Mouse (Mus musculus): ENCODE measurements around the gene Clcn3. TPM values are rescaled to one million over a fixed set of nuclear protein-coding genes. Genes with fewer than 3 reads are reported as not detected.

Gene Clcn3
- polyA plus RNA-seq, 1 experiment from 2014 or later = 37.5 TPM

- no peak overlapping the region for H3K4me2 ChIP-seq (ENCODE audit: low read depth)
- WGBS = 82% methylated on average over 2 of the region's 2 CpGs
- no peaks in the 10 kb centered on the region for H3K4me1 ChIP-seq (ENCODE audit: control insufficient read depth, insufficient read depth, low read length)
- ATAC-seq (ENCODE audit: insufficient read depth, low FRiP score, low TSS enrichment) (no peak), DNase-seq (ENCODE audit: low spot score) (no peak)
- no peaks in the 10 kb centered on the region for H3K36me3 ChIP-seq (ENCODE audit: control insufficient read depth, insufficient read depth, low read length)
- no peaks in the 10 kb centered on the region for H3K9me3 ChIP-seq (ENCODE audit: control insufficient read depth, low read length)
- no peak overlapping the region for H3K4me3 ChIP-seq (ENCODE audit: low read depth, low read length)
- no peaks in the 10 kb centered on the region for H3K27me3 ChIP-seq (ENCODE audit: control insufficient read depth, insufficient read depth, low read length)
- no peak overlapping the region for H3K27ac ChIP-seq (ENCODE audit: low read depth, low read length)
- H3K9ac ChIP-seq (ENCODE audit: low read length) = no peak overlapping the region
Measured at GRCm38 (mm10) chr8:60963931-60964330, 19.2 kb downstream of the Clcn3 start.

- 93% methylated on average over 3 of the region's 3 CpGs for WGBS
- Histone ChIP-seq H3K9ac (ENCODE audit: low read length) (no peak overlapping the region), H3K36me3 (ENCODE audit: control insufficient read depth, insufficient read depth, low read length) (no peaks in the 10 kb centered on the region), H3K4me2 (ENCODE audit: low read depth) (no peak overlapping the region), H3K27me3 (ENCODE audit: control insufficient read depth, insufficient read depth, low read length) (no peaks in the 10 kb centered on the region), H3K4me3 (ENCODE audit: low read depth, low read length) (no peak overlapping the region), H3K4me1 (ENCODE audit: control insufficient read depth, insufficient read depth, low read length) (no peaks in the 10 kb centered on the region), H3K9me3 (ENCODE audit: control insufficient read depth, low read length) (no peaks in the 10 kb centered on the region), H3K27ac (ENCODE audit: low read depth, low read length) (no peak overlapping the region)
- ATAC-seq (ENCODE audit: insufficient read depth, low FRiP score, low TSS enrichment) (no peak), DNase-seq (ENCODE audit: low spot score) (no peak)
Measured at GRCm38 (mm10) chr8:60962763-60963162, 20.3 kb downstream of the Clcn3 start.

GRCm38 (mm10) chr8:60956847-60957246 is 26.3 kb downstream of the Clcn3 start:
- H3K27ac ChIP-seq (ENCODE audit: low read depth, low read length) = no peak overlapping the region
- no peaks in the 10 kb centered on the region; the same call in 1 of the 2 replicates for H3K4me1 ChIP-seq (ENCODE audit: control insufficient read depth, insufficient read depth, low read length)
- no peaks in the 10 kb centered on the region for H3K27me3 ChIP-seq (ENCODE audit: control insufficient read depth, insufficient read depth, low read length)
- H3K4me2 ChIP-seq (ENCODE audit: low read depth) = no peak overlapping the region
- H3K9ac ChIP-seq (ENCODE audit: low read length) = no peak overlapping the region
- H3K4me3 ChIP-seq (ENCODE audit: low read depth, low read length) = no peak overlapping the region
- no peaks in the 10 kb centered on the region for H3K9me3 ChIP-seq (ENCODE audit: control insufficient read depth, low read length)
- no peak for ATAC-seq (ENCODE audit: insufficient read depth, low FRiP score, low TSS enrichment)
- no peaks in the 10 kb centered on the region for H3K36me3 ChIP-seq (ENCODE audit: control insufficient read depth, insufficient read depth, low read length)
- no peak for DNase-seq (ENCODE audit: low spot score)
- 94% methylated on average over 7 of the region's 7 CpGs for WGBS

- no peaks in the 10 kb centered on the region for H3K36me3 ChIP-seq (ENCODE audit: control insufficient read depth, insufficient read depth, low read length)
- DNase-seq (ENCODE audit: low spot score) (peak; percentile 79), ATAC-seq (ENCODE audit: insufficient read depth, low FRiP score, low TSS enrichment) (peak; percentile 93)
- peak overlapping the region; percentile 90 for H3K27ac ChIP-seq (ENCODE audit: low read depth, low read length)
- under 1% methylated on average over 15 of the region's 15 CpGs for WGBS
- H3K4me1 ChIP-seq (ENCODE audit: control insufficient read depth, insufficient read depth, low read length) = no peaks in the 10 kb centered on the region; the same call in 1 of the 2 replicates
- peak overlapping the region; percentile 33 for H3K9ac ChIP-seq (ENCODE audit: low read length)
- H3K27me3 ChIP-seq (ENCODE audit: control insufficient read depth, insufficient read depth, low read length) = no peaks in the 10 kb centered on the region
- H3K4me2 ChIP-seq (ENCODE audit: low read depth) = peak overlapping the region; percentile 48
- H3K4me3 ChIP-seq (ENCODE audit: low read depth, low read length) = peak overlapping the region; percentile 29
- no peaks in the 10 kb centered on the region for H3K9me3 ChIP-seq (ENCODE audit: control insufficient read depth, low read length)
Measured at GRCm38 (mm10) chr8:60954281-60955014, 28.7 kb downstream of the Clcn3 start.

- Histone ChIP-seq H3K4me3 (ENCODE audit: low read depth, low read length) (no peak overlapping the region), H3K4me2 (ENCODE audit: low read depth) (no peak overlapping the region), H3K36me3 (ENCODE audit: control insufficient read depth, insufficient read depth, low read length) (no peaks in the 10 kb centered on the region), H3K9me3 (ENCODE audit: control insufficient read depth, low read length) (no peaks in the 10 kb centered on the region), H3K27ac (ENCODE audit: low read depth, low read length) (no peak overlapping the region), H3K27me3 (ENCODE audit: control insufficient read depth, insufficient read depth, low read length) (no peaks in the 10 kb centered on the region), H3K9ac (ENCODE audit: low read length) (no peak overlapping the region), H3K4me1 (ENCODE audit: control insufficient read depth, insufficient read depth, low read length) (no peaks in the 10 kb centered on the region; the same call in 1 of the 2 replicates)
- DNase-seq (ENCODE audit: low spot score) (no peak), ATAC-seq (ENCODE audit: insufficient read depth, low FRiP score, low TSS enrichment) (no peak)
- 79% methylated on average over 5 of the region's 5 CpGs for whole genome bisulfite sequencing
Measured at GRCm38 (mm10) chr8:60952803-60953202, 30.3 kb downstream of the Clcn3 start.

GRCm38 (mm10) chr8:60951757-60952156 is 31.3 kb downstream of the Clcn3 start:
- no peak overlapping the region for H3K4me3 ChIP-seq (ENCODE audit: low read depth, low read length)
- no peak overlapping the region for H3K4me2 ChIP-seq (ENCODE audit: low read depth)
- H3K27ac ChIP-seq (ENCODE audit: low read depth, low read length) = no peak overlapping the region
- H3K9ac ChIP-seq (ENCODE audit: low read length) = no peak overlapping the region
- DNase-seq (ENCODE audit: low spot score) (no peak), ATAC-seq (ENCODE audit: insufficient read depth, low FRiP score, low TSS enrichment) (no peak)
- H3K36me3 ChIP-seq (ENCODE audit: control insufficient read depth, insufficient read depth, low read length) = no peaks in the 10 kb centered on the region
- no peaks in the 10 kb centered on the region; the same call in 1 of the 2 replicates for H3K4me1 ChIP-seq (ENCODE audit: control insufficient read depth, insufficient read depth, low read length)
- WGBS = 100% methylated on average over 1 of the region's 1 CpGs
- no peaks in the 10 kb centered on the region for H3K27me3 ChIP-seq (ENCODE audit: control insufficient read depth, insufficient read depth, low read length)
- H3K9me3 ChIP-seq (ENCODE audit: control insufficient read depth, low read length) = no peaks in the 10 kb centered on the region

- Histone ChIP-seq H3K9ac (ENCODE audit: low read length) (no peak overlapping the region), H3K4me3 (ENCODE audit: low read depth, low read length) (no peak overlapping the region), H3K36me3 (ENCODE audit: control insufficient read depth, insufficient read depth, low read length) (no peaks in the 10 kb centered on the region), H3K27ac (ENCODE audit: low read depth, low read length) (no peak overlapping the region), H3K9me3 (ENCODE audit: control insufficient read depth, low read length) (no peaks in the 10 kb centered on the region), H3K27me3 (ENCODE audit: control insufficient read depth, insufficient read depth, low read length) (no peaks in the 10 kb centered on the region), H3K4me1 (ENCODE audit: control insufficient read depth, insufficient read depth, low read length) (no peaks in the 10 kb centered on the region; the same call in 1 of the 2 replicates), H3K4me2 (ENCODE audit: low read depth) (no peak overlapping the region)
- DNase-seq (ENCODE audit: low spot score) (no peak), ATAC-seq (ENCODE audit: insufficient read depth, low FRiP score, low TSS enrichment) (no peak)
- WGBS = 78% methylated on average over 4 of the region's 4 CpGs
Measured at GRCm38 (mm10) chr8:60951271-60951670, 31.8 kb downstream of the Clcn3 start.

- Histone ChIP-seq H3K4me3 (ENCODE audit: low read depth, low read length) (no peak overlapping the region), H3K27me3 (ENCODE audit: control insufficient read depth, insufficient read depth, low read length) (no peaks in the 10 kb centered on the region), H3K4me2 (ENCODE audit: low read depth) (no peak overlapping the region), H3K36me3 (ENCODE audit: control insufficient read depth, insufficient read depth, low read length) (no peaks in the 10 kb centered on the region), H3K9me3 (ENCODE audit: control insufficient read depth, low read length) (no peaks in the 10 kb centered on the region), H3K27ac (ENCODE audit: low read depth, low read length) (no peak overlapping the region), H3K4me1 (ENCODE audit: control insufficient read depth, insufficient read depth, low read length) (no peaks in the 10 kb centered on the region; the same call in 1 of the 2 replicates), H3K9ac (ENCODE audit: low read length) (no peak overlapping the region)
- ATAC-seq (ENCODE audit: insufficient read depth, low FRiP score, low TSS enrichment) (no peak), DNase-seq (ENCODE audit: low spot score) (no peak)
- 88% methylated on average over 4 of the region's 4 CpGs for WGBS
Measured at GRCm38 (mm10) chr8:60949859-60950258, 33.2 kb downstream of the Clcn3 start.

GRCm38 (mm10) chr8:60947503-60947902 is 35.6 kb downstream of the Clcn3 start:
- no peak overlapping the region for H3K4me3 ChIP-seq (ENCODE audit: low read depth, low read length)
- no peak overlapping the region for H3K27ac ChIP-seq (ENCODE audit: low read depth, low read length)
- H3K9ac ChIP-seq (ENCODE audit: low read length) = no peak overlapping the region
- H3K9me3 ChIP-seq (ENCODE audit: control insufficient read depth, low read length) = no peaks in the 10 kb centered on the region
- no peaks in the 10 kb centered on the region for H3K27me3 ChIP-seq (ENCODE audit: control insufficient read depth, insufficient read depth, low read length)
- H3K36me3 ChIP-seq (ENCODE audit: control insufficient read depth, insufficient read depth, low read length) = no peaks in the 10 kb centered on the region
- H3K4me2 ChIP-seq (ENCODE audit: low read depth) = no peak overlapping the region
- DNase-seq (ENCODE audit: low spot score) (no peak), ATAC-seq (ENCODE audit: insufficient read depth, low FRiP score, low TSS enrichment) (no peak)
- H3K4me1 ChIP-seq (ENCODE audit: control insufficient read depth, insufficient read depth, low read length) = no peaks in the 10 kb centered on the region
